Mouse (Mus musculus): ENCODE measurements around the gene Cdc42ep5.
"Not testable (repeated sequence)": the region's sequence is repeated elsewhere in the genome, so short reads cannot be mapped to it uniquely, and the experiment has no call there.

The Cdc42ep5 gene

DNA sequence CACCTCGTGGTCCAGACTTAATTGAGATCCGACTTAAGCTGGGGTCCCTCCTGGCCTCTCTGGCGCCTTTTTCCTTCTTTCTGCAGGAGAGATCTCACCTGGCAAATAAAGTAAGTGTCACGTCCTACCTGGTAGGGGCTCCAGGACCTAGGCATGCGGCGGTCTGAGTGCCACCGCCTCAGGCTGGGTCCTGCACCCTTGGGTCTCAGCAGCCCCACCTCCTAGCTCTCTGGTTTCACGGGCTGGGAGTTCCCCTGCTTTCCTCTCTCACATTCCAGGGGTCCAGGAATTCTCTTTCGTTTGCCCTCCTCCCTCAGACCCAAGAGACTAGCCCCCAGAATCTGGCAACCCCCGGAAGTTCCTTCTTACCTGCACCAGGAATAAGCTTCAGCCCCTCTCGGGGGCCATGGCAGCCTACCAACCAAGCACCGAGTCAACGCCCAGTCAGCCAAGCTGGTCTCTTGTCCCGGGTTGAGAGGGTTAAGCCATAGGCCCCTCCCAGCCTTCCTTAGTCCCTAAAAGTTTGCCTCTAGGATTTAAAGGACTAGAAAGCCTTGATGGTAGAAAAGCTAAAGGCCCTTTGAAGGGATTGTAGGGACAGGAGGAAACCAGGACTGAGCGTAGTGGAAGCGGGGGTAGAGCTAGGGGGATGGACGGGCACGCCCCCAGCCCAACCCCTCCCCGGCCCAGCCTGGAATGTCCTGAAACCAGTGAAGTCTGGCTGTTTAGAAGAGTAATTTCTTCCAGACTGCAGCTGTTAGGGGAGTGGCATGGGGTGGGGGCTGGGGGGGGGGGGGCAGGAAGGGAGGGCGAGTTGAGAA, at the start of gene Cdc42ep5:
Gene Cdc42ep5 (minus strand): TSS at position 771 of the 821 bp plus-strand sequence.
- peak; percentile 82 to 91 for DNase-seq (ENCODE audit: inconsistent age in 2 of 2, low spot score in 1 of 2)

DNA sequence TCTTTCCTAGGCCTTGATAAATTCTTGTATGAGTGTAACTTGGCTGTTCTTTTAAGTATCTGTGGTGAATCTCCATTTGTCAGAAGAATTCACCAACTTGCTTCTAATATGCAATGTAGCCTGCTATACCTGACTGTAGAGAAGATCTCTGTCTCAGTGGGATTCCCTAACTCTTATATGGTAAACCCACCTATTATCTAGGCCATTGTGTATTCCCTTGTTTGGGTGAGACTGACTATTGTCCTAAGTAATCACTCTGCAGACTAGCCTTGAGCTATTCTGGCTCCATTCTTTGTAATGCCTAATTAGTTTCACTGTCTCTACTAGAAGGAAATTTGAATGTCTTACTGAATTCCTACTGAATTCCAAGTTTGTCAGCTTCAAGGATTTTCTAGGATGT, 48.8 kb upstream of the Cdc42ep5 start:
- not testable (repeated sequence) for DNase-seq (ENCODE audit: inconsistent age in 2 of 2, low spot score in 1 of 2)

DNA sequence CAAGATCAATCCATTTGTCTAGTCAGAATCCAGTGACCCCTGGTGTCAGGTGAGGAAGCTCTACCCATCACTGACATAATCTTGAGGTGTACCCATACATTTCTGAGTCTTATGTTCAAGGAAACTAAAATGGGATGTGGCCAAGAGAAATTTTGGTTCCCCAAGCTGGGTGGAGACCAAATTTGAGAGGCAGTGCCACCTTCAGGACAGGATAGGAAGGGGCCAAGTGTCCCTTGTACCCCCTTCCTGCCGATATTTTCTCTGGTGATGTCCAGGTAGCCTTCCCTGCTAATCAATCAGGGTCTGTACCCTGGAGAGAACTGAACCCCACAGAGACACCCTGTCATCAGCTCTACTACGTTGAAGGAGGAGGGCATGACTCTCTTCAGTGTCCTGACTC, 44.0 kb upstream of the Cdc42ep5 start:
- peak in 1 of 2 experiments; percentile 25 for DNase-seq (ENCODE audit: inconsistent age in 2 of 2, low spot score in 1 of 2)

DNA sequence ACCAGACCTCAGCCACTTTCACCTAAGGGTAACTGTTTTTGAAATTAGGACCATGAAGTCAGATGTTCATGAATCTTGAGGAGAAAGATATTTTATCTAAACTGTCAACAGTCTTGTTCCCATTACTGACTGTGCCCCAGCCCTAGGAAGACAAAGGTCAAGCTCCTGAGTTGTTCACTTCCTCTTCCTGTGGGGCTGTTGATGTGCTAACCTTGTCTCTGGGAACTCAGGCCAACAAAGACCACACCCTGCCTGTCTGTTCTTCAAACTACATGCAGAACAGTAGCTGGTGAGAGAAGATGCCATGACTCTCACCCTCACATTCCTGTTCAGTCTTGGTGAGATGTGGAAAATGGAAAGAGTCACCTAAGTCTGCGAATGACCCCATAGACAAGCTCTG, 42.5 kb upstream of the Cdc42ep5 start:
- no peak for DNase-seq (ENCODE audit: inconsistent age in 2 of 2, low spot score in 1 of 2)

DNA sequence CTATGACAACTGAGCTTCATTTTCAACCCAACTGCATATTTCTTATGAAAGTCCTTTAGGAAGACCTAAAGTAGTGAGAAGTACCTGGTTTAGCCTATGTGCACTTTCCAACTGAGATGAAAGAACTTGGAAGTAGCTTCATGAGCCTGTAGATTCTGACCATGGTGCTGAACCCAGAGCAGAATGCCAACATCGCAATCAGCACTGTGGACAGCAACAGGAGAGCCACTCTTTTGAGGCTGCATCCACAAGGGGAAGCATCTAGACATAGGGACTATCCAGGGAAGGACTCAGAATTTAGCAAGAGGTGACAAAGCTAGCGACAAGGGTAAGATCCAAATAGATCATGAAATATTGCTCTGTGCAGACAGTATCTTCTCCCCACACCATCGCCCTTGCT, 13.8 kb upstream of the Cdc42ep5 start:
- peak; percentile 59 to 87 for DNase-seq (ENCODE audit: inconsistent age in 2 of 2, low spot score in 1 of 2)

DNA sequence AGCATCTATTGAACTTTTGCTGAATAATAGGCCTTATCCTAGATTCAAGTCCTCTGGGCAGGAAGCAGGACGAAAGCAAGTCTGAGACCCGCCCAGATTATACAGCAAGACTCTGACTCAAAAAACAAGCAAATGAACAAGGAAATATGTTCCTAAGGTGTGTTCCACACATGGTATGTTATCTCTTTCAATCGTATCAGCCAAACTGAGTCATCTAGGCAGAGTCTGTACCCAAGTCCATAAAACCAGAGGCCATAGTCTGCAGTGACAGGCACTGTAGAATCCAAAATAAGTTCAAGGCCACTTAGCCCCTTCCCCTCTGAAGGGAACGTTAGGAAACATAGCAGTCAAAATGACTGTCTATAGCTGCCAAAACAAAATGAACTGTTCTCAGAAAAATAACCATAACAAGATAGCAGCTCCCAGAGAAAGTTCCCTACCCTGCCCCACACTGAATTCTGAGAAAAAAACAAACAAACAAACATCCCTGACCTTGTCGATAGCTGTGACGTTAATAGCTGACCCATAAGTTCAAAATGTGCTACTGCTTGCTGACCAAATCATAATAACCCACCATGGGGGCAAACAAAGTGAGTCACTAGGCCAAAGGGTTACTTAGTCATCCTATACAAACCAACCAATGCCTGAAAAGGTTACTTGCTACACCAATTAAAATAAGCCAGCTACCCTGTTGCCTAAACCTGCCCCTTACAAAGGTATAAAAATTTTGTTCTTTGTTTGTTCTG, 5.7 kb upstream of the Cdc42ep5 start:
- DNase-seq (ENCODE audit: inconsistent age in 2 of 2, low spot score in 1 of 2), result peak in 1 of 2 experiments; percentile 36

DNA sequence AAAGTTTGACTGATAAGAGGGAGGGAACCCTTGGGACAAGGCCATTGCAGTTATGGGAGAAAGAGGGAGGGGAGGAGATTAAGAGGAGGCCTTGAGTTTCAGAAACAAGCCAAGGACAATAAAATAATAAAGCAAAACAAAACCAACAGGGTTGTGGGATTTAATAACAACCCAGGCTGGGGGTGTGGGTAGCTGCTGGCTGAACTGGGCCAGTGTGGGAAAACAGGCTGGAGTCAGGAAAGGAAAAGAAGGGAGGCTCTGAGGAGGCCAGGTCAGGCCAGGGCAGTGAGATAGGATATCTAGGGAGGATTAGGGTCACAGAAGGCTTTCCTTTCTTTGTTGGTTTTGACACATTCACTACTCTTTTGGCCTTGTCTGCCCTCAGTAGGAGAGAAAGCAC, 2.4 kb upstream of the Cdc42ep5 start:
- DNase-seq (ENCODE audit: inconsistent age in 2 of 2, low spot score in 1 of 2), result peak; percentile 59 to 86

DNA sequence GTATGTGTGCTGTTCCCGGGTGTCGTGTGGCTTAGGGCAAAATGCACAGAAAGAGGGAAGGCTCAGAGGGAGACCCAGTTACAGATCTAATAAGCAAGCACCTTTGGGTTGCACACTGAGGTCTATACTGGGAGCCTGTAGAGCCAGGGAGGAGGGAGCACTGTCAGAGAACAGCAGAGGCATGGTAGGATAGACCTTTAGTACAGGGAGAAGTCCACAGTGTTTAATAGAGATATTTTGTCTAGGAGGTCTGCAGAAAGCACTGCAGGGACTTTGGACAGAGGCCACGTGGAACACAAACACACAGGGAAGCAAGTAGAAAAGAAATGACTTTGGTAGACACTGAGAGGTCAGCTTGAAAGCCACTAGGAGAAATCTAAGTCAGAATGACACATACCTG, 626 bp upstream of the Cdc42ep5 start:
- DNase-seq (ENCODE audit: inconsistent age in 2 of 2, low spot score in 1 of 2), result peak in 1 of 2 experiments; percentile 66

DNA sequence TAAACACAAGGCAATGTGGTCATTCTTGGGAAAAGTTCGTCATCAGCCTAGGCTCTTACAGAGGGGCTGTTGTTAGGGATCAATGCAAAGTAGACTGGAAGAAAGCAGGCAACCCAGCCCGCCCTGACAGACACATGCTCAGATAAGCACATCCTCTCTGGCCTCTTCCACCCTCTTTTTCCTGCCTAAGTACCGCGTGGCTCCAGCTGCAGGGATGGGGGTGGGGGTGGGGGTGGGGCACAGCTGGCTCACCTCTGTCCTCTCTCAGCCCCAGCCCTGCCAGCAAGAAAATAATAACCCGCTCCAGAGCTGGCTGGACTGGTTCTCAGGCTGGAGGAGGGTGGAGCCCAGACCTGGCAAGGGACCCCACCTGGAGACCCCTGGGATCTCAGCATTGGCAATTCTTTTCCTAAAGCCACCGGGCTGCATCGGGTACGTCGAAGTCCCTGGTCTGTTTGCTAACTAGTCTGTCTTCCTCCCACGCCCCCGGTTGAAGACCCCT, 1.0 kb downstream of the Cdc42ep5 start:
- DNase-seq (ENCODE audit: inconsistent age in 2 of 2, low spot score in 1 of 2), result peak; percentile 37 to 74

DNA sequence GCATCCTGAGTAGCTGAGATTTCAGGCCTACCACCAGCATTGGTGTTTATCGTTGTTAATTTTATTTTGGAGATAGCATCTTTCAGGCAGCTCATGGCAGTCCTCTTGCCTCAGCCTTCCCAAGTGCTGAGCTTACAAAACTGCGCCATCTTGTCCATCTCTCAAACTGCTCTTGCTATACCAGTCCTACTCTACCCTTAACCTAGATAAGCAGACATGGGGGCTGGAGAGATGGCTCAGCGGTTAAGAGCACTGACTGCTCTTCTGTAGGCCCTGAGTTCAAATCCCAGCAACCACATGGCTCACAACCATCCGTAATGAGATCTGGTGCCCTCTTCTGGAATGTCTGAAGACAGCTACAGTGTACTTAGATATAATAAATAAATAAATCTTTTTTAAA, 3.1 kb downstream of the Cdc42ep5 start:
- peak in 1 of 2 experiments; percentile 22 for DNase-seq (ENCODE audit: inconsistent age in 2 of 2, low spot score in 1 of 2)

DNA sequence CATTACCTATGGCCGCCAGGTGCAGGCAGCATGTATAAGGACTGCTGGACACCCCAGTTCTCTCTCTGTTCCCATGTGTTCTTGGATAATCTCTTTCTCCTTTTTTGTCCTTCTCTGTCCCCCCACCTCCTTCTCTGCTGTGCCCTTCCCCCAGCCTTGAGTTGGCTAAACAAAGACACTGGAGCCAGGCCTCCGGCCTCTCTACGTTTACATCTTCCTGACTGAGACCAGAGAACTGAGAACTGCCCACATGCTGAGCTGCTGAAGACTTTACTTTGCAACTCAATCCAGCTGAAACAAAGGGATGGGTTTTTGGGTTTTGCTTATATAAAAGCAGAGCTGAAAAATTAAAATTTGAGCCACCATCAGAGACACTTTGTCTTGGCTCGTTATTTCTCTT, 9.7 kb downstream of the Cdc42ep5 start:
- DNase-seq (ENCODE audit: inconsistent age in 2 of 2, low spot score in 1 of 2), result no peak

DNA sequence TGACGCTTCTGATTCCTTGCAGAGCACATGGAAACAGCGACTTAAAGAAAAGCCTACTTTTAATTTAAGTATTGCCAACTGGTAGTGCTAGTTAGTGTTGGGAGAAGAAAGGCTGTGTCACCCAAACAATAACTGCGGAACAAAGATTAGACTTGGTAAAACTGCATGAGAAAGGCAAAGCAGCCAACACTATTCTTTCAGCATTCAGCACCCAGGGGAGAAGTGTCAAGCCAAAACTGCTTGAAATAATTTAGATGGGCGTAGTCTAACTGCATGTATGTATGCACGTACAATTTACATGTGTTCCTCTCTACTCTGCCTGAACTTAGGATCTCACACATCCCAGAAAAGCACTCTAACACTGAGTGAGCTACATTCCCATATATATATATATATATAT, 10.3 kb downstream of the Cdc42ep5 start:
- no peak for DNase-seq (ENCODE audit: inconsistent age in 2 of 2, low spot score in 1 of 2)

DNA sequence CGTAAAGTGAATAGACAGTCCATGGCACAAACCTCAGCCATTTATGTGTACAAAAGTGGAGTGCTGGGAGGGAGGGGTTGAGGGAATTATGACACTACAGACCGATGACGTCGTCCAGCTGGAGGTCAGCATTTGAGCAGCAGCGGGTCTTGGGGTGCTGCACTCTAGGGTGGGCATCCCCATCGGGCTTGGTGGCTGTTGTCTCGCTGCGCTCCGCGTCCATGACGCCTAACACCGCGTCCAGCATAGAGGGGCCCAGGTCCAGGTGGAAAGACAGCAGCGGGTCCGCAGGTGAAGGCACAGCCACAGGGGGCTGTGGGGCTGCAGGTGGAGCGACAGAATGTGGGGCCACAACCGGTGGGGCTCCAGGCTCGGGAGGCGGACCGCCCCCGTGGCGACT, 13.4 kb downstream of the Cdc42ep5 start:
- peak in 1 of 2 experiments; percentile 58 for DNase-seq (ENCODE audit: inconsistent age in 2 of 2, low spot score in 1 of 2)

DNA sequence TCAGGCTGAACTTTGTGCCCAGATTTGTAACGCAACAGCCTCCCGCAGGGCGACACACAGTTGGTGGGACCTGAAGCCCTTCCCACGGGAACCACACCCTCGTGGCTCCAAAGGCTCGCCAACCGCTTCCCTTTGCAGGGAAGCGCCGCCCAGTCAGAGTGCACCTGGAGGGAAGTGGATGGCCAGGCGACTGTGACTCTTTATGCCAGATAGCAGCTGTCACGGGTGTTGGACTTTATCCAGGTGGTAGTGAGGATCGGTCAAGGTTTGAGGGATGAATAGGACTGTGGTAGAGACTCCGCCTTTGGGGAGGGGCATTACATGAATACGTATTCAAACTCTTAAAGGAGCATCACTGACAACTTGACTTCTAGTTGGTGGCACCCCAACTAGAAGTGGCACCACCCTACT, 13.8 kb downstream of the Cdc42ep5 start:
- DNase-seq (ENCODE audit: inconsistent age in 2 of 2, low spot score in 1 of 2), result peak; percentile 85 to 96

DNA sequence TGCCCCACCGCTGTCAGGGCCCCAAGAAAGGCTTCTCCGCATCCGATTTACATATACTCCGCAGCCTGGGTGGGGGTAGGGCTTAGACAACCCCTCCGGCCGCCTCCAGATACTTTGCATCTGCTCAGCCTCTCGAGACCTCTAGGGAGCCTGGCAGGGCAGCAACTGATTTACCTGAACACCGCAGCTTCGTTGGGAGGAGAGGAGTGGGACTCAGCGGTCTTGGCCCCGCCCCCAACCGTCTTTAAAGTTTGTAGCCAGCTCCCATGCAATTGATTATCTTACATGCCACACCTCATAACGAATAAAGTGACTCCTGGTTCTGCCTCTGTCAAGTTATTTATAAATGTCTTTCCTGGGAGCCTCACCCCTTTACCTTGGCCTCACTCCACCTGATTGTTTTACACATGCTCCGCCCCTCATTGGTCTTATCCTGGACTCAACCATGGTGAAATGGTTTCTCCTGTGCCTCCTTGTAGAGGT, 14.6 kb downstream of the Cdc42ep5 start, which contains the start of gene Leng9:
Gene Leng9 (minus strand): TSS at position 316 of the 483 bp plus-strand sequence.
- peak; percentile 74 to 93 for DNase-seq (ENCODE audit: inconsistent age in 2 of 2, low spot score in 1 of 2)

DNA sequence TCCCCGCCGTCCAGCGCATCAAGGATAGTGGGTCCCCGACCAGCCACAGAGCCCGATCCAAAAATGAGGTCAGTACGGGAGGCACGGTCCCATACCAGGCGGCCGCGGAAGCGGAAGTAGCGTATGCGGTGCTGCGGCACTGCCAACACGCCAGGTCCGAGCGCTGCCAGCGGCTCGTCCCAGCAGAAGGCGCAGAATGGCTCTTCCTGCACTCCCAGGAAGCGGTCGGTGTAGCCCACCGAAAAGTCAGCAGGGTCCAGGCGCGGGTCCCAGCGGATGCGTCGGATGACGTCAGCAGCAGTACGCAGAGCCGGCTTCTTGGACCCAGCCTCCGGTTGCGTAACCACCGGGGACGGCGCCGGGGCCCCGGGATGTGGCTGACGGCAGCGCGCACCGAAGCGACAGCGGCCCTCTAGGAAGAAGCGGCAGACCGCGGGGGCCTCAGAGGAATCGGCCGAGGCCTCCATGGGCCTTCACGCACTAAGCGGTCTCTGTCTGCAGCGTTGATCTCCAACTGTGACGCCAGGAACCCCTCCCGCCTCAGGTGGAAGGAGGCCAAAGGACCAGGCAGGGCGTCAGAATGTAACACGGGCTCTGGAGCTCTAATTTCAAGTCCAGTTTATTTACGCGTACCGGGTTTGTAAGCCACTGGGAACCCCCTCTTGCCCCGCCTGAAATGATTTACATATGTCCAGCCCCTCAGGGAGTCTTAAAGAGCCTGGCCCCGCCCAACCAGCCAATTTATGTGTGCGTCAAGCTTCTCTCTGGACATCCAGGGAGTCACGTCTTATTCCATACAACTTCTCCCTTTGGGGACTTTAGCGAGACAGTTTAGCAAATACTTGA, 15.2 kb downstream of the Cdc42ep5 start:
- peak; percentile 91 to 97 for DNase-seq (ENCODE audit: inconsistent age in 2 of 2, low spot score in 1 of 2)

DNA sequence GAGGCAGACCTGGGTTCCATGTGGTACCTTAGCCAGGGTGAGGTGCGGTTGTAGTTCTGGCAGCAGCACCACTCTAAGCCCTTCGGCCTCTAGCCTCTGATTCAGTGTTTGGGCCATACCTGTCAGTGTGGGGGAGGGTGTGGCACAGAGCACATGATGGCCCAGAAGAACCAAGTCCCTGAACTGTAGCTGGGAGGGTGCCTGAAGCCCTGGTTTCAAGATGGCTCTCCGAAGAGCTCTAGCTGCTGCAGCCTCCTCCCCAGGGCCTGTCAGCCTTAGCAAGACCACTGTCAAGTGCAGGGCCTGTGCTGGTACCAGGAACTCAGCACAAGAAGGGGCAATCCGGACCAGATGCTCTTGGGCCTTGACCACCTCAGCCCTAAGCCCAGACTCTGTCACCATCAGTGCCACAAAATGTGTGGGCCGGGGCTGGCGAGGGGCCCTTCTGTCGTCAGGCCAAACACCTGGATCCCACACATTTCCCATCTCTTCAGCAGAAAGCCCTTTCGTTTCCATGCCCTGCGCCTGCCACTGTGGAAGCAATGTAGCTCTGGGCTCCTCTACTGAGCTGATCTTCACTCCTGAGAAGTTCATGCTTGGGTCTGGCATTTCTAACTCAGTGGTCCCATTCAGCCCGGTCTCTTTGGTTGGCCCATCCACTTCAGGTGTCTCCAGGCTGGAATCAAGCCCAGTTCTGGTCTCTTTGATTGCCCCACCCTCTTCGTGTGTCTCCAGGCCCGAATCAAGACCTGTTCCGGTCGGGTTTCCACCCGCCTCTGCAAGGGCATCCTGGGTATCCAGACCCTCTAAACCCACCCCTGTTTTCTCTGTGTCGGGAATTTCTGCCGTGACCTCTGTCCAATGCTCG, 16.1 kb downstream of the Cdc42ep5 start:
- peak; percentile 55 to 68 for DNase-seq (ENCODE audit: inconsistent age in 2 of 2, low spot score in 1 of 2)

DNA sequence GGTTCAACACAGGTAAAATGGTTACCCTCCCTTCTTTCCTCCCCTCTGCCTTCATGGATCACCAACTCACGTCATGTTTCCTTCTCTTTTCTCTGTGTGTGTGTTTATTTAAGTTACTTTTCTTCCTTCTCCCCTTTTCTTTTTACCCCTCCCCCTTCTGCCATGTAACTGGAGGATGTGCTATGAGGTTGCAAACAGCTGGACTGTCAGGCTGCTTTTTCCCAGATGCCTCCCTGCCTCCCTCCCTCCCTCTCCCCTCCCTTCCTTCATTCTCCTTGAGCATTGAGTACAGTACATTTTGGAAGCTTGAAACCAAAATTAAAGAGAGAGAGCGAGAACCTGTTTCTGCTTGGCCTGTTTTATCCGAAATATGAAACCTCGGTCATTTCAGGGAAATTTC, 16.8 kb downstream of the Cdc42ep5 start:
- DNase-seq (ENCODE audit: inconsistent age in 2 of 2, low spot score in 1 of 2), result no peak

DNA sequence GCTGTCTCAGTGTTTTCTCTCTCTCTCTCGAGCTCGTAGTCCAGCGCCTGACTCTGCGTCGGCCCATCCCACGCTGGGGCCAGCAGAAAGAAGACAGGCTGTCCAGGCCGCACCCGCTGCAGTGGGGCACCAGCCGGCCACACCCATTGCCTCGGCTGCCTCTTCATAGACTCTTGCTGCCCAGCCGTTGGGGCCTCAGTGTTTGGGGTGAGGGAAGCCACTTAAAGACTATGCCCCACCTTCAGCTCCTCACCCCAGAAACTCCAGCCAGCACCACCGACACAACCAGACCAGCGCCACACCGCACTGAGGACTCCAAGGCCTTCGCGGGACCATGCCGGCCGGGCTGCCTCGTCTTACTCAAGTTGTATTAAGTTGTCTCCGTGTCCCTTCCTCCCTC, 17.3 kb downstream of the Cdc42ep5 start:
- peak in 1 of 2 experiments; percentile 47 for DNase-seq (ENCODE audit: inconsistent age in 2 of 2, low spot score in 1 of 2)

All from adrenal gland, adult (tissue).